Mouse (Mus musculus): ENCODE measurements around the gene Nck1.

GRCm38 (mm10) chr9:100590462-100590861 lies 44.5 kb upstream of the Nck1 start:
- TF ChIP-seq POLR2A (IDR thresholded peaks at IDR 0.05; ENCODE audit: borderline replicate concordance, insufficient read depth, low read length) (no peak), CTCF (IDR thresholded peaks at IDR 0.05; ENCODE audit: borderline replicate concordance, insufficient read depth, low read depth, low read length) (no peak)

All from cerebellum, adult 2 months (tissue).